Mouse (Mus musculus): ENCODE measurements at regions not wholly inside any gene's neighbourhood (a gene's known extent, or its start where the extent isn't known, plus 50 kb on each side); places are given as distances from the start of the nearest gene placed in this dataset.

- DNase-seq (ENCODE audit: low read depth) = peak; percentile 70
- TF ChIP-seq CTCF (IDR thresholded peaks at IDR 0.05; ENCODE audit: borderline replicate concordance, extremely low read depth, insufficient read depth, insufficient read length) (no peak), POLR2A (IDR thresholded peaks at IDR 0.05; ENCODE audit: borderline replicate concordance, extremely low read depth, insufficient read depth, insufficient read length, poor library complexity, severe bottlenecking) (no peak)
Observed at GRCm38 (mm10) chr13:99780751-99781460, 120.0 kb downstream of the Cartpt start.

GRCm38 (mm10) chr13:99778747-99779146 is 122.1 kb downstream of the Cartpt start:
- no peak for TF ChIP-seq POLR2A (IDR thresholded peaks at IDR 0.05; ENCODE audit: borderline replicate concordance, extremely low read depth, insufficient read depth, insufficient read length, poor library complexity, severe bottlenecking)
- TF ChIP-seq CTCF (IDR thresholded peaks at IDR 0.05; ENCODE audit: borderline replicate concordance, extremely low read depth, insufficient read depth, insufficient read length) = no peak

GRCm38 (mm10) chr13:99777736-99778135 is 123.2 kb downstream of the Cartpt start:
- DNase-seq (ENCODE audit: low read depth) = no peak
- TF ChIP-seq POLR2A (IDR thresholded peaks at IDR 0.05; ENCODE audit: borderline replicate concordance, extremely low read depth, insufficient read depth, insufficient read length, poor library complexity, severe bottlenecking) (no peak), CTCF (IDR thresholded peaks at IDR 0.05; ENCODE audit: borderline replicate concordance, extremely low read depth, insufficient read depth, insufficient read length) (no peak)

More at GRCm38 (mm10) chr13:99778747-99779146, 122.1 kb downstream of the Cartpt start:
- DNase-seq (ENCODE audit: low read depth) = no peak

- TF ChIP-seq POLR2A (IDR thresholded peaks at IDR 0.05; ENCODE audit: borderline replicate concordance, extremely low read depth, insufficient read depth, insufficient read length, poor library complexity, severe bottlenecking) (no peak), CTCF (IDR thresholded peaks at IDR 0.05; ENCODE audit: borderline replicate concordance, extremely low read depth, insufficient read depth, insufficient read length) (no peak)
- peak; percentile 57 for DNase-seq (ENCODE audit: low read depth)
Observed at GRCm38 (mm10) chr13:99765965-99766364, 134.9 kb downstream of the Cartpt start.

- no peak for DNase-seq (ENCODE audit: low read depth)
- no peak for TF ChIP-seq CTCF (IDR thresholded peaks at IDR 0.05; ENCODE audit: borderline replicate concordance, extremely low read depth, insufficient read depth, insufficient read length)
- TF ChIP-seq POLR2A (IDR thresholded peaks at IDR 0.05; ENCODE audit: borderline replicate concordance, extremely low read depth, insufficient read depth, insufficient read length, poor library complexity, severe bottlenecking) = no peak
Observed at GRCm38 (mm10) chr13:99764764-99765163, 136.1 kb downstream of the Cartpt start.

- TF ChIP-seq POLR2A (IDR thresholded peaks at IDR 0.05; ENCODE audit: borderline replicate concordance, extremely low read depth, insufficient read depth, insufficient read length, poor library complexity, severe bottlenecking) (no peak), CTCF (IDR thresholded peaks at IDR 0.05; ENCODE audit: borderline replicate concordance, extremely low read depth, insufficient read depth, insufficient read length) (no peak)
- peak; percentile 66 for DNase-seq (ENCODE audit: low read depth)
Observed at GRCm38 (mm10) chr13:99764097-99764714, 136.7 kb downstream of the Cartpt start.

GRCm38 (mm10) chr13:99761843-99762242 is 139.0 kb downstream of the Cartpt start:
- DNase-seq (ENCODE audit: low read depth) = no peak
- no peak for TF ChIP-seq CTCF (IDR thresholded peaks at IDR 0.05; ENCODE audit: borderline replicate concordance, extremely low read depth, insufficient read depth, insufficient read length)
- no peak for TF ChIP-seq POLR2A (IDR thresholded peaks at IDR 0.05; ENCODE audit: borderline replicate concordance, extremely low read depth, insufficient read depth, insufficient read length, poor library complexity, severe bottlenecking)

- peak; percentile 46 for DNase-seq (ENCODE audit: low read depth)
Observed at GRCm38 (mm10) chr13:99761423-99761822, 139.5 kb downstream of the Cartpt start.

GRCm38 (mm10) chr13:99760646-99761045 is 140.2 kb downstream of the Cartpt start:
- TF ChIP-seq CTCF (IDR thresholded peaks at IDR 0.05; ENCODE audit: borderline replicate concordance, extremely low read depth, insufficient read depth, insufficient read length) (no peak), POLR2A (IDR thresholded peaks at IDR 0.05; ENCODE audit: borderline replicate concordance, extremely low read depth, insufficient read depth, insufficient read length, poor library complexity, severe bottlenecking) (no peak)
- no peak for DNase-seq (ENCODE audit: low read depth)

More at GRCm38 (mm10) chr13:99761423-99761822, 139.5 kb downstream of the Cartpt start:
- TF ChIP-seq CTCF (IDR thresholded peaks at IDR 0.05; ENCODE audit: borderline replicate concordance, extremely low read depth, insufficient read depth, insufficient read length) = no peak
- TF ChIP-seq POLR2A (IDR thresholded peaks at IDR 0.05; ENCODE audit: borderline replicate concordance, extremely low read depth, insufficient read depth, insufficient read length, poor library complexity, severe bottlenecking) = no peak

- TF ChIP-seq POLR2A (IDR thresholded peaks at IDR 0.05; ENCODE audit: borderline replicate concordance, extremely low read depth, insufficient read depth, insufficient read length, poor library complexity, severe bottlenecking) (no peak), CTCF (IDR thresholded peaks at IDR 0.05; ENCODE audit: borderline replicate concordance, extremely low read depth, insufficient read depth, insufficient read length) (no peak)
- peak; percentile 87 for DNase-seq (ENCODE audit: low read depth)
Observed at GRCm38 (mm10) chr13:99759256-99760044, 141.4 kb downstream of the Cartpt start.

GRCm38 (mm10) chr13:99754701-99755100 is 146.2 kb downstream of the Cartpt start:
- peak; percentile 42 for DNase-seq (ENCODE audit: low read depth)
- no peak for TF ChIP-seq CTCF (IDR thresholded peaks at IDR 0.05; ENCODE audit: borderline replicate concordance, extremely low read depth, insufficient read depth, insufficient read length)
- TF ChIP-seq POLR2A (IDR thresholded peaks at IDR 0.05; ENCODE audit: borderline replicate concordance, extremely low read depth, insufficient read depth, insufficient read length, poor library complexity, severe bottlenecking) = no peak

Measured in brain, embryonic 14.5 days (tissue).